Mouse (Mus musculus): ENCODE measurements around the gene Chrm4. TPM values are rescaled to one million over a fixed set of nuclear protein-coding genes. Genes with fewer than 3 reads are reported as not detected.
A peak's percentile ranks its signal among the peaks of the same experiment; 100 is the strongest.

The Chrm4 gene
- polyA plus RNA-seq (2014; fragmentation: Nextera tagmentation; extraction: Ambion mirVana): not detected in 2 replicates

DNA sequence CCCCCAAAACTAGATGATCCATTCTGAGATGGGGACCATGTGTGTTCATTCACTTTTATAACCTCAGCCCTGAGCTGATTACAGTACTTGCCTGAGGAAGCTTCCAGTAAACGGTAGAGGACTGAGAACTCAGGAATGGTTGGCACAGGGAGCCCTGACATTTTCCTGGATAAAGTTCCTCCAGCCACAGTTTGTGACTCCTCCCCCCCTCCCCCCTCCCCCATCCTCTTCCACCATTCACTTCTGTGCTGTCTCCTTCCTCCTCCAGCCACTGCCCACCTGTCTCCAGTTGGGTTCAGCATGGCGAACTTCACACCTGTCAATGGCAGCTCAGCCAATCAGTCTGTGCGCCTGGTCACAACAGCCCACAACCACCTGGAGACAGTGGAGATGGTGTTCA, at the start of gene Chrm4:
Gene Chrm4, plus strand, starts transcription at position 301 of the 400 bp plus-strand sequence.
- H3K9me3 ChIP-seq (replicated peaks; ENCODE audit: control insufficient read depth, low read length): no peaks in the 10 kb centered on the region
- 0 out of 2 replicates have a peak, but pooled peaks cover 4% of the 10 kb centered on the region for H3K36me3 ChIP-seq (ENCODE audit: control insufficient read depth, insufficient read depth, low read length)
- H3K4me1 ChIP-seq (ENCODE audit: control insufficient read depth, insufficient read depth, low read length): peaks cover 10% of the 10 kb centered on the region
- no peak within 1 kb of the TSS for H3K9ac ChIP-seq (ENCODE audit: low read depth, low read length)
- ATAC-seq (replicated peaks; ENCODE audit: insufficient number of reproducible peaks, low FRiP score, low TSS enrichment): no peak
- peak within 1 kb of the TSS; percentile 28; the same call in 1 of the 2 replicates for H3K4me3 ChIP-seq (ENCODE audit: low read depth, low read length)
- 86% methylated on average over 3 of the region's 3 CpGs for WGBS (ENCODE audit: insufficient replicate concordance)
- no peak within 1 kb of the TSS for H3K27ac ChIP-seq (ENCODE audit: low read depth, low read length)
- peaks cover 30% of the 10 kb centered on the region for H3K27me3 ChIP-seq (ENCODE audit: control insufficient read depth, insufficient read depth, low read length)
- H3K4me2 ChIP-seq: peak within 1 kb of the TSS; percentile 52

DNA sequence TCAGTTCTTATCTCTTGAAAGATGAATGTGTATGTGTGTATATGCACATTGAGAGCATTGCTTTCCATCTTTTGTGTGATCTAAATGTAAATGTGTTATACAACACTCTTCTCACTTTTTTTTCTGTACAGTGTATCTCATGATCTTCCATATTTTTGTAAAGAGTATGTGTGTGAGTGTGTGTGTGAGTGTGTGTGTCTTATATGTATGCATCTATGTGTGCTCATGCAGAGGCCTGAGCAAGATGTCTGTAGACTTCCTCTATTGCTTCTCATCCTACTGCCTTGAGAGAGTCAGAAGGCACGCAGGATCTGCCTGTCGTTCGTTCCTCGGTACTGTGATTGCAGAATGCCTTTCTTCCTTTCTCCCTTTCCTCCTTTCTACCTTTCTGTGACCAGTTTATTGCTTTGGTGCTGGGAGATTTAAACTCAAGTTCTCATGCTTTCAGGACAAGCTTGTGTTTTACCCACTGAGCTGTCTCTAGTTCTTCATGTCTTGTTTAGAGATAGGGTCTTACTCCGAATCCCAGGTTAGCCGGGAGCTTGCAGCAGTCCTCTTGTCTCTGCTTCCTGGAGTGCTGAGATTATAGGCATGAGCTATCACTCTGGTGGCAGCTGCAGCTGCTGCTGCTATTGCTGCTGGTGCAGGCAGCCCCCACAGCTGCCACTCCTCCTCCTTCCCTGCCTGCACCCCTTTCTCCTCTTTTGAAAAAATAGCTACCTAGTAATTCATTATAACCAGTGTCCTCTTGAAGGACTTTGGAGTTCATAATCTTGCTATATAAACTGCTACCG, 48.5 kb upstream of the Chrm4 start:
- H3K4me2 ChIP-seq: peak overlapping the region; percentile 9; the same call in 1 of the 2 replicates
- no peak overlapping the region for H3K4me3 ChIP-seq (ENCODE audit: low read depth, low read length)
- no peaks in the 10 kb centered on the region for H3K36me3 ChIP-seq (ENCODE audit: control insufficient read depth, insufficient read depth, low read length)
- 60% methylated on average over 7 of the region's 7 CpGs for WGBS (ENCODE audit: insufficient replicate concordance)
- no peaks in the 10 kb centered on the region for H3K27me3 ChIP-seq (ENCODE audit: control insufficient read depth, insufficient read depth, low read length)
- H3K27ac ChIP-seq (ENCODE audit: low read depth, low read length): no peak overlapping the region; the same call in 1 of the 2 replicates
- H3K9ac ChIP-seq (ENCODE audit: low read depth, low read length): no peak overlapping the region
- peaks cover 5% of the 10 kb centered on the region; the same call in 1 of the 2 replicates for H3K4me1 ChIP-seq (ENCODE audit: control insufficient read depth, insufficient read depth, low read length)
- no peak; the same call in 1 of the 2 replicates for ATAC-seq (replicated peaks; ENCODE audit: insufficient number of reproducible peaks, low FRiP score, low TSS enrichment)
- no peaks in the 10 kb centered on the region for H3K9me3 ChIP-seq (replicated peaks; ENCODE audit: control insufficient read depth, low read length)

DNA sequence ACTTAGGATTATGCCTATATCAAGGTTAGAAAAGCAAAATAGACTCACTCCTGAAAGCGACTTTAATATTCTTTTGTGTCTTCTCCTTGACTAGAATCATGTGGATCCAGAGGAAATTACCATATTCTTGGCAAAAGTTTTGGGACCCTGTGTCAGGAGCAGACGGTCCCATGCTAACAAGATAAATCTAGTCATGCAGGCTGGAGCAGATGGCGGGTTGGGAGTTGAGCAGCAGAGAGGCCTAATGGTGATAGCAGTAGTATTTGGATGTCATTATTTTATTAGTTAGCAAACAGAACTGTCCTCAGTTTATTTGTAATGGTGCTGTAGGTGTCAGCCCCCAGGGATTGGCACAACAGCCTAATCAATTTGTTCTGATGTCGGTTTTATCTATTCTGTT, 43.1 kb upstream of the Chrm4 start:
- H3K4me2 ChIP-seq: no peak overlapping the region
- H3K36me3 ChIP-seq (ENCODE audit: control insufficient read depth, insufficient read depth, low read length): peaks cover 7% of the 10 kb centered on the region
- no peak overlapping the region for H3K27ac ChIP-seq (ENCODE audit: low read depth, low read length)
- ATAC-seq (replicated peaks; ENCODE audit: insufficient number of reproducible peaks, low FRiP score, low TSS enrichment): no peak
- no peak overlapping the region for H3K4me3 ChIP-seq (ENCODE audit: low read depth, low read length)
- 71% methylated on average over 4 of the region's 4 CpGs for WGBS (ENCODE audit: insufficient replicate concordance)
- H3K27me3 ChIP-seq (ENCODE audit: control insufficient read depth, insufficient read depth, low read length): no peaks in the 10 kb centered on the region
- no peaks in the 10 kb centered on the region for H3K4me1 ChIP-seq (ENCODE audit: control insufficient read depth, insufficient read depth, low read length)
- H3K9me3 ChIP-seq (replicated peaks; ENCODE audit: control insufficient read depth, low read length): no peaks in the 10 kb centered on the region
- no peak overlapping the region for H3K9ac ChIP-seq (ENCODE audit: low read depth, low read length)

DNA sequence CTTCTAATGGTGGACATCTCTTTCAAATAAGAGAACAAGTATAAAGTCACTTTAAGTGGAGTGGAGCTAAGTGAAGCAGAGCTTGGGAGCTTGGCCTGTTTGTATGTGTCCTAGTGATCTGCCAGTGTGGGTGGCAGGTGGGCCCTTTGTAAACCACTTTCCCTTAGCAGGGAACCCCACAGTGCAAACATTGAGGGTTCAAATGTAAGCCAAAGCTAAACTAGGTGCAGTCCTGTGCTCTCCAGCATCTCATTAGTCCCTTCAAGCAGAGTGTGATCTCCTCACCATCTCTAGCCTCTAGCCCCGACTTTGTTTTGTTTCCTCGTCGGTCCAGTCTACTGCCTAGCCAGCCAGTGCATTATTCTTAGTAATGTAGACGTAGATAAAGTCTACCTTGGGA, 42.4 kb upstream of the Chrm4 start:
- Histone ChIP-seq H3K27me3 (ENCODE audit: control insufficient read depth, insufficient read depth, low read length) (no peaks in the 10 kb centered on the region), H3K4me1 (ENCODE audit: control insufficient read depth, insufficient read depth, low read length) (no peaks in the 10 kb centered on the region), H3K9me3 (replicated peaks; ENCODE audit: control insufficient read depth, low read length) (no peaks in the 10 kb centered on the region), H3K4me2 (no peak overlapping the region), H3K36me3 (ENCODE audit: control insufficient read depth, insufficient read depth, low read length) (peaks cover 7% of the 10 kb centered on the region), H3K27ac (ENCODE audit: low read depth, low read length) (no peak overlapping the region), H3K9ac (ENCODE audit: low read depth, low read length) (no peak overlapping the region), H3K4me3 (ENCODE audit: low read depth, low read length) (no peak overlapping the region)
- no peak for ATAC-seq (replicated peaks; ENCODE audit: insufficient number of reproducible peaks, low FRiP score, low TSS enrichment)
- 74% methylated on average over 4 of the region's 4 CpGs for WGBS (ENCODE audit: insufficient replicate concordance)

DNA sequence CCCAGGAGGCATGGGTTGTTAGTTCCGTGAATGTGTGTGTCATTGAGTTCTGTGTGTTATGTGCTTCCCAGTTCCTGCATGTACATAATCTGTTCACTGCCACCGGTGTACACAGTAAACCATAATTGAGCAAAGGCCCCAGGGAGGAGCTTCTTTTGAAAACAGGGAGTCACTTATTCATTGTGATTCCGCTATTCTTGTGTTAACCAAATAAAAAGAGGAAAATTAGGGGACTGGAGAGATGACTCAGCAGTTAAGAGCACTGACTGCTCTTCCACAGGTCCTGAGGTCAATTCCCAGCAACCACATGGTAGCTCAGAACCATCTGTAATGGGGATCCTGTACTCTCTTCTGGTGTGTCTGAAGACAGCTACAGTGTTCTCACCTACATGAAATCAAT, 32.3 kb upstream of the Chrm4 start:
- Histone ChIP-seq H3K36me3 (ENCODE audit: control insufficient read depth, insufficient read depth, low read length) (no peaks in the 10 kb centered on the region), H3K4me2 (no peak overlapping the region), H3K9me3 (replicated peaks; ENCODE audit: control insufficient read depth, low read length) (no peaks in the 10 kb centered on the region), H3K27me3 (ENCODE audit: control insufficient read depth, insufficient read depth, low read length) (no peaks in the 10 kb centered on the region), H3K4me1 (ENCODE audit: control insufficient read depth, insufficient read depth, low read length) (no peaks in the 10 kb centered on the region), H3K27ac (ENCODE audit: low read depth, low read length) (no peak overlapping the region), H3K9ac (ENCODE audit: low read depth, low read length) (no peak overlapping the region), H3K4me3 (ENCODE audit: low read depth, low read length) (no peak overlapping the region)
- 86% methylated on average over 3 of the region's 3 CpGs for WGBS (ENCODE audit: insufficient replicate concordance)
- ATAC-seq (replicated peaks; ENCODE audit: insufficient number of reproducible peaks, low FRiP score, low TSS enrichment): no peak

DNA sequence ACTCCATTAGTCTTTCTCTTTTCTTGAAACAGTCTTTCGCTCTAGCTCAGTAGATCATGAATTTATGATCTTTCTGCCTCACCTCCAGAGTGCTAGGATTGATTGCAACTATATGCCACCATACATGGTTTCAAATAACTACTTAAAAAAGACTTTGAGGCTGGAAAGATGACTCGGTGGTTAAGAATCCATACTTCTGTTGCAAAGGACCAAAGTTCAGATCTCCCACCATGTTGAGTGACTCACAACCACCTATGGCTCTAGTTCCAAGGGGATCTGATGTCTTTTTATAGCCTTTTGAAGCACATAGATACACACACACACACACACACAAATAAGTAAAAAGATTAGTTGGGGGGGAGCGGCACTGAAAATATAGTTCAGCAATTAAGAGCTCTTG, 31.6 kb upstream of the Chrm4 start:
- 92% methylated on average over 3 of the region's 3 CpGs for WGBS (ENCODE audit: insufficient replicate concordance)
- ATAC-seq (replicated peaks; ENCODE audit: insufficient number of reproducible peaks, low FRiP score, low TSS enrichment): no peak

DNA sequence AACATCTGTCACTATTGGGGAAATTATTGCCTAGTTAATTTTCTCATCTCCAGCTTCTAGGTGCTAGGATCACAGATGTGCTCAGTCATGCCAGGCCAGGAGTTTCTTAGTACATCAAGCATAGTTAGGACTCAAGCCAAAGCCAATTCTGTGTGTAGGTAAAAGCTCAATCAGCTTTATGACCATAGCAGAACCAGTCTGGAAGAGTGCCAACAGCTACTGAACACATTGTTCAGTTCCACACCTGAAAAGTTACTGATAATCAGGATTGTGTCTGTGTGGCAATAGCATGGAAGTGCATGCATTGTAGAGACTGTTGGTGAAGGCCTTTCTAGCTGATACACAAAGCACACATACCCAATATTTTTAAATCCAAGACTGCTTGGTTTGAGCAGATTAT, 29.1 kb upstream of the Chrm4 start:
- Histone ChIP-seq H3K9me3 (replicated peaks; ENCODE audit: control insufficient read depth, low read length) (no peaks in the 10 kb centered on the region), H3K27me3 (ENCODE audit: control insufficient read depth, insufficient read depth, low read length) (no peaks in the 10 kb centered on the region), H3K9ac (ENCODE audit: low read depth, low read length) (no peak overlapping the region), H3K4me3 (ENCODE audit: low read depth, low read length) (no peak overlapping the region), H3K4me2 (no peak overlapping the region), H3K4me1 (ENCODE audit: control insufficient read depth, insufficient read depth, low read length) (no peaks in the 10 kb centered on the region), H3K36me3 (ENCODE audit: control insufficient read depth, insufficient read depth, low read length) (no peaks in the 10 kb centered on the region), H3K27ac (ENCODE audit: low read depth, low read length) (no peak overlapping the region)
- ATAC-seq (replicated peaks; ENCODE audit: insufficient number of reproducible peaks, low FRiP score, low TSS enrichment): no peak

More for the DNA sequence above, 31.6 kb upstream of the Chrm4 start:
- Histone ChIP-seq H3K4me1 (ENCODE audit: control insufficient read depth, insufficient read depth, low read length) (no peaks in the 10 kb centered on the region), H3K4me3 (ENCODE audit: low read depth, low read length) (no peak overlapping the region), H3K4me2 (no peak overlapping the region), H3K9me3 (replicated peaks; ENCODE audit: control insufficient read depth, low read length) (no peaks in the 10 kb centered on the region), H3K27ac (ENCODE audit: low read depth, low read length) (no peak overlapping the region), H3K27me3 (ENCODE audit: control insufficient read depth, insufficient read depth, low read length) (no peaks in the 10 kb centered on the region), H3K36me3 (ENCODE audit: control insufficient read depth, insufficient read depth, low read length) (no peaks in the 10 kb centered on the region), H3K9ac (ENCODE audit: low read depth, low read length) (no peak overlapping the region)

DNA sequence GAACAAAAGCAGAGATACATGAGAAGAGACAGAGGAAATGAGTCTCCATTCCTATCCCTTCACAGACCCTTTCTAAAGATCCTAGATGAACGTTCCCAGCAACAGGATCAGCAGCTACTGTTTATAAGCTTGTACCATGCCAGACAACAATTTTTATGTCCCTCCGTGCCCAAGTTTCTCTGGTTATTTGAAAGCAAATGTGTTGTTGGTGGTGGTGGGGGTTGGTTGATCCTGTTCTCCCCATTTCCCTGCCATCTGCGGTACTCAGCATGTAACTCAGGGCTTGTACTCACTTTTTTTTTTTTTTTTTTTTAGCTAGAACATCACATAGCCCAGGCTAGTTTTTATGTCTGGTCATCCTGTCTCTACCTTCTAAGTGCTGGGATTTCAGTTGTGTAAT, 27.9 kb upstream of the Chrm4 start:
- WGBS (ENCODE audit: insufficient replicate concordance): 94% methylated on average over 3 of the region's 3 CpGs
- no peaks in the 10 kb centered on the region for H3K36me3 ChIP-seq (ENCODE audit: control insufficient read depth, insufficient read depth, low read length)
- no peak for ATAC-seq (replicated peaks; ENCODE audit: insufficient number of reproducible peaks, low FRiP score, low TSS enrichment)
- no peaks in the 10 kb centered on the region for H3K4me1 ChIP-seq (ENCODE audit: control insufficient read depth, insufficient read depth, low read length)
- H3K9me3 ChIP-seq (replicated peaks; ENCODE audit: control insufficient read depth, low read length): no peaks in the 10 kb centered on the region
- H3K4me3 ChIP-seq (ENCODE audit: low read depth, low read length): no peak overlapping the region
- H3K27me3 ChIP-seq (ENCODE audit: control insufficient read depth, insufficient read depth, low read length): no peaks in the 10 kb centered on the region
- H3K27ac ChIP-seq (ENCODE audit: low read depth, low read length): no peak overlapping the region
- no peak overlapping the region for H3K4me2 ChIP-seq
- no peak overlapping the region for H3K9ac ChIP-seq (ENCODE audit: low read depth, low read length)

DNA sequence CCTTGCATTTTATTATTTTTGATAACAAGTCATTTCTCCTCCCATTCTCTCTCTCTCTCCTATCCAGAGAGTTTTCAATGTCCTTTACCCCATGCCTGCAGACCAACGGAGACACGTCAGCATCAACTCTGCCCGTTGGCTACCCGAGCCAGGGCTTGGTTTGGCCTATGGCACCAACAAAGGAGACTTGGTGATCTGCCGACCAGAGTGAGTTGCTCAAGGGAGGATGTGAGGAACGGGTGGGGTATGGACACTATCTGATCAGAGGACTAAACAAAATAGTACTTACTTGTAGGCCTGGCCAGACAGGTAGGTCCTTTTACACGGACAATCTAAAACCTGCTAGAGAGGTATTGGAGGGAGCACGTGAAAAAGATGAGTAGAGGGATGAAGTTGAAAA, 26.6 kb upstream of the Chrm4 start:
- H3K4me3 ChIP-seq (ENCODE audit: low read depth, low read length): no peak overlapping the region
- H3K4me2 ChIP-seq: no peak overlapping the region
- H3K36me3 ChIP-seq (ENCODE audit: control insufficient read depth, insufficient read depth, low read length): no peaks in the 10 kb centered on the region
- no peaks in the 10 kb centered on the region for H3K9me3 ChIP-seq (replicated peaks; ENCODE audit: control insufficient read depth, low read length)
- H3K4me1 ChIP-seq (ENCODE audit: control insufficient read depth, insufficient read depth, low read length): no peaks in the 10 kb centered on the region
- H3K9ac ChIP-seq (ENCODE audit: low read depth, low read length): no peak overlapping the region
- WGBS (ENCODE audit: insufficient replicate concordance): 87% methylated on average over 8 of the region's 8 CpGs
- no peaks in the 10 kb centered on the region for H3K27me3 ChIP-seq (ENCODE audit: control insufficient read depth, insufficient read depth, low read length)
- ATAC-seq (replicated peaks; ENCODE audit: insufficient number of reproducible peaks, low FRiP score, low TSS enrichment): no peak
- H3K27ac ChIP-seq (ENCODE audit: low read depth, low read length): no peak overlapping the region

Measured in heart, embryonic 11.5 days (tissue).